Mouse (Mus musculus) small intestine, adult 2 months (tissue): ENCODE results near the gene Cchcr1. TPM values are rescaled to one million over a fixed set of nuclear protein-coding genes. Genes with fewer than 3 reads are reported as not detected.
A peak's percentile ranks its signal among the peaks of the same experiment; 100 is the strongest.
"Not testable (repeated sequence)": the region's sequence is repeated elsewhere in the genome, so short reads cannot be mapped to it uniquely, and the experiment has no call there.

Experiments used
- H3K27ac ChIP-seq: fragments of 200-500 bp; 2 replicates; pipeline ENCODE4 v1.5.1; 2012; ENCODE audit warnings: low read depth, low read length, control low read depth, inconsistent platforms; ENCODE audit not compliant: insufficient read depth
- H3K27me3 ChIP-seq: fragments of 200-500 bp; 2 replicates; pipeline ENCODE4 v1.6.1; 2012; ENCODE audit warnings: mild to moderate bottlenecking, moderate library complexity, low read length, inconsistent platforms; ENCODE audit not compliant: control insufficient read depth, insufficient read depth
- H3K36me3 ChIP-seq: fragments of 200-500 bp; 2 replicates; pipeline ENCODE4 v1.6.1; 2012; ENCODE audit warnings: mild to moderate bottlenecking, low read length, control low read depth, inconsistent platforms; ENCODE audit not compliant: control insufficient read depth, insufficient read depth
- H3K4me1 ChIP-seq: fragments of 200-500 bp; 2 replicates; pipeline ENCODE4 v1.6.1; 2012; ENCODE audit warnings: low read length, inconsistent platforms, mixed read lengths; ENCODE audit not compliant: control insufficient read depth, insufficient read depth, insufficient read length
- H3K4me3 ChIP-seq: fragments of 200-500 bp; 2 replicates; pipeline ENCODE4 v1.5.1; 2012; ENCODE audit warnings: low read depth, mild to moderate bottlenecking, control low read depth, inconsistent platforms, low read length, moderate library complexity
- CTCF ChIP-seq: fragments of 200-500 bp; IDR thresholded peaks from 2 replicates; pipeline ENCODE4 v1.5.1; 2012; ENCODE audit warnings: low read depth, mild to moderate bottlenecking, control low read depth, inconsistent platforms, low read length, moderate library complexity, mixed read lengths; ENCODE audit not compliant: insufficient replicate concordance, insufficient read length; ENCODE audit errors: extremely low read depth
- POLR2A ChIP-seq: fragments of 200-500 bp; IDR thresholded peaks from 2 replicates; pipeline ENCODE4 v1.6.1; 2012; ENCODE audit warnings: low read depth, mild to moderate bottlenecking, control low read depth, inconsistent platforms, low read length, moderate library complexity
- WGBS: fragments of 180-500 bp; shearing (Covaris S2); methylation state at CpG from one replicate; pipeline ENCODE4 v1.1.7; 2018; 5-methylcytosine and 5-hydroxymethylcytosine counted together
- polyA plus RNA-seq: library from polyadenylated mRNA; depleted of rRNA; stranded (reverse); fragments of >200 nt; gene quantifications from 2 replicates; pipeline ENCODE4 v1.2.3, GENCODE M21; 2012; rRNA removed

Gene Cchcr1
- 3.2 and 3.5 TPM in 2 replicates for polyA plus RNA-seq

- TF ChIP-seq CTCF (no peak), POLR2A (no peak)
- under 1% methylated on average over 66 of the region's 67 CpGs for WGBS
- Histone ChIP-seq H3K27ac (no peak within 1 kb of the TSS), H3K4me1 (peaks cover 7% of the 10 kb centered on the region), H3K4me3 (peak within 1 kb of the TSS; percentile 77), H3K36me3 (no peaks in the 10 kb centered on the region), H3K27me3 (no peaks in the 10 kb centered on the region)
These were observed at the start of gene Cchcr1, which contains the start of gene Tcf19 for GRCm38 (mm10) chr17:35516652-35517500. TSS of gene Cchcr1 (plus strand) at chr17:35517100. TSS of gene Tcf19 (minus strand) at chr17:35516824.

- 68% methylated on average over 3 of the region's 3 CpGs for WGBS
These were observed 48.0 kb upstream of the Cchcr1 start for GRCm38 (mm10) chr17:35468936-35469335.

GRCm38 (mm10) chr17:35469842-35470751 is 46.8 kb upstream of the Cchcr1 start, which contains the start of gene H2-Q10:
TSS of gene H2-Q10 (plus strand) at chr17:35470089.
- no peaks in the 10 kb centered on the region for H3K36me3 ChIP-seq
- H3K4me3 ChIP-seq, result peak within 1 kb of the TSS; percentile 54
- H3K27ac ChIP-seq, result no peak within 1 kb of the TSS
- H3K27me3 ChIP-seq, result peaks cover 15% of the 10 kb centered on the region
- TF ChIP-seq POLR2A, result peak; percentile 6; the same call in 1 of the 2 replicates
- no peak for TF ChIP-seq CTCF
- H3K4me1 ChIP-seq, result peaks cover 9% of the 10 kb centered on the region
- WGBS, result 2% methylated on average over 80 of the region's 80 CpGs

More at GRCm38 (mm10) chr17:35468936-35469335, 48.0 kb upstream of the Cchcr1 start:
- H3K36me3 ChIP-seq, H3K27ac ChIP-seq, H3K4me3 ChIP-seq, H3K4me1 ChIP-seq: not testable (repeated sequence)
- H3K27me3 ChIP-seq, result peaks cover 15% of the 10 kb centered on the region

GRCm38 (mm10) chr17:35484066-35484465 is 32.8 kb upstream of the Cchcr1 start:
- TF ChIP-seq POLR2A (no peak), CTCF (peak; percentile 95)
- Histone ChIP-seq H3K4me1 (no peaks in the 10 kb centered on the region), H3K27me3 (no peaks in the 10 kb centered on the region), H3K4me3 (no peak overlapping the region), H3K36me3 (no peaks in the 10 kb centered on the region), H3K27ac (no peak overlapping the region)
- 2% methylated on average over 9 of the region's 9 CpGs for WGBS

- no peak overlapping the region for H3K27ac ChIP-seq
- no peaks in the 10 kb centered on the region for H3K4me1 ChIP-seq
- no peak overlapping the region for H3K4me3 ChIP-seq
- no peaks in the 10 kb centered on the region for H3K36me3 ChIP-seq
- 23% methylated on average over 4 of the region's 4 CpGs for WGBS
- no peaks in the 10 kb centered on the region for H3K27me3 ChIP-seq
- TF ChIP-seq POLR2A, result no peak
- TF ChIP-seq CTCF, result no peak
These were observed 31.2 kb upstream of the Cchcr1 start for GRCm38 (mm10) chr17:35485702-35486101.

- WGBS, result 61% methylated on average over 10 of the region's 10 CpGs
- H3K36me3 ChIP-seq, result no peaks in the 10 kb centered on the region
- no peak overlapping the region for H3K4me3 ChIP-seq
- no peak for TF ChIP-seq CTCF
- TF ChIP-seq POLR2A, result no peak
- no peaks in the 10 kb centered on the region for H3K4me1 ChIP-seq
- H3K27me3 ChIP-seq, result no peaks in the 10 kb centered on the region
- no peak overlapping the region for H3K27ac ChIP-seq
These were observed 30.2 kb upstream of the Cchcr1 start for GRCm38 (mm10) chr17:35486726-35487125.

GRCm38 (mm10) chr17:35488041-35488440 is 28.9 kb upstream of the Cchcr1 start:
- H3K4me1 ChIP-seq, result no peaks in the 10 kb centered on the region
- H3K27ac ChIP-seq, result no peak overlapping the region
- WGBS, result 90% methylated on average over 2 of the region's 2 CpGs
- H3K36me3 ChIP-seq, result no peaks in the 10 kb centered on the region
- H3K27me3 ChIP-seq, result no peaks in the 10 kb centered on the region
- TF ChIP-seq CTCF, result no peak
- no peak for TF ChIP-seq POLR2A
- no peak overlapping the region for H3K4me3 ChIP-seq
